Mouse (Mus musculus) stomach, postnatal 0 days (tissue): ENCODE measurements around the gene Ppp2r5e.

Experiments used
- CTCF ChIP-seq: IDR thresholded peaks from 2 replicates; pipeline ENCODE4 v1.5.1; 2016; ENCODE audit warnings: antibody characterized with exemption, low read depth, mild to moderate bottlenecking, moderate library complexity
- EP300 ChIP-seq: optimal IDR thresholded peaks from 2 replicates; pipeline ENCODE3; 2016; ENCODE audit warnings: antibody characterized with exemption

DNA sequence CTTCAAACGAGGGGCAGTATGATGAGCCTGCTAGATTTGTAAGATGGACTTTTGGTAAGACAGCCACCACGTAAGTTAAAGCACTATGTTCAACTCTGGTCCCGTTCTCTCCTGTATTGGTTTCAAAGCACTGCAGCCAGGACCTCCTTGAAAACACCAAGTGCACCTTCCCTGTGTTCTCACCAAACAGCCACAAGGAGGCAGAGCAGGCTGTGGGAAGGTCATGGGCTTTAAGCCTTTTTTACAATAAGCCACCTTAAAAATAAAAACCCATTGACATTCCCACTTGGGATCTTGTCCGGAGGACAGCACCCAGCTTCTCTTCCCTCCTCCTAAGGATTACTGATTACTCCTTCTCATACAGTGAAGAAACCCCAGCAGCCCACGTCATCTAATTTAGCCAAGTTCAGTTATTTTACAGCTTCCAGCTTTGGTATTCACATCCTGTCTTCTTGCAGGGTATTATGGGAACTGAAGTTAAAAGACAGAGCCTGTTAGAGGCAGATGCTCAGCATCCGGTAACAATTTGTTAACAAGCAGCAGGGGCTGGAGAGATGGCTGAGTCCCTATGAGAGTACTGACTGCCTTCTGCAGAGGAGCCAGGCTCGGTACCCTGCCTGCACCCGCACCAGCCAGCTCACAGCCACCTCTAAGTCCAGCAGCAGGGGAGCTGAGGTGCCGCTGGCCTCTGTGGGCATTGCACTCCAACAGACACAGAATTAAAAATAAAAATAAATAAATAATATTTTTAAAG is 131.9 kb downstream of the Ppp2r5e start:
- TF ChIP-seq EP300: no peak
- TF ChIP-seq CTCF: peak; percentile 90
